Mouse (Mus musculus): ENCODE results near the gene Dmpk.

The Dmpk gene

GRCm38 (mm10) chr7:19075723-19076585 is 7.7 kb upstream of the Dmpk start, which contains the start of gene Dmwd:
Gene Dmwd, plus strand, starts transcription at chr7:19076227.
- DNase-seq (ENCODE audit: low spot score), result peak; percentile 97

- peak; percentile 63 for DNase-seq (ENCODE audit: low spot score)
Measured at GRCm38 (mm10) chr7:19076586-19076991, 7.1 kb upstream of the Dmpk start.

DNA sequence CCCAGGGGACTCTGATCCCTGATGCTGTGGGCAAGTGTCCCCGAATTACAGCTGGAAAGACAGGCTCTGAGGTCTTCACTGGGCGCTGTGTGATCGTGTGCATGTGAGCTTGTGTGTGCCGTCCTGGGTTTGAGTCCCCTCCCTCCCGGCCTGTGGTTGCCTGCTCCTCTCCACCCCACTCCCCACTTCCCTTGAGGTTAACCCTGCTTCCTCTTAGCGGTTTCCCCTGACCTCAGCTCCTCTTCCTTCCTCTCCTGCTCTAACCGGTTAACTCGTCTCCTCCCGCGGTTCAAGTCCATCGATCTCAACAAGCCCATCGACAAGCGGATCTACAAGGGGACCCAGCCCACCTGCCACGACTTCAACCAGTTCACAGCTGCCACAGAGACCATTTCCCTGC is 5.9 kb upstream of the Dmpk start:
- DNase-seq (ENCODE audit: low spot score), result no peak

- no peak for DNase-seq (ENCODE audit: low spot score)
Measured at GRCm38 (mm10) chr7:19078732-19079131, 4.9 kb upstream of the Dmpk start.

DNA sequence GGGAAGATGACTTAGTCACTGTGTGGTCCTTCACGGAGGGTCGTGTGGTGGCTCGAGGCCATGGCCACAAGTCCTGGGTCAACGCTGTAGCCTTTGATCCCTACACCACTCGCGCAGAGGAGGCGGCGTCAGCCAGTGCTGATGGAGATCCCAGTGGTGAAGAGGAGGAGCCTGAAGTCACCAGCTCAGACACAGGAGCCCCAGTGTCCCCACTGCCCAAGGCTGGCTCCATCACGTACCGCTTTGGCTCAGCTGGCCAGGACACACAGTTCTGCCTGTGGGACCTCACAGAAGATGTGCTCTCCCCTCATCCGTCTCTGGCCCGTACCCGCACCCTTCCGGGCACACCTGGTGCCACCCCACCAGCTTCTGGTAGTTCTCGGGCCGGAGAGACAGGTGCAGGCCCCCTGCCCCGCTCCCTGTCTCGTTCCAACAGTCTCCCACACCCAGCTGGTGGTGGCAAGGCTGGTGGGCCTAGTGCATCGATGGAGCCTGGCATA is 3.1 kb upstream of the Dmpk start:
- no peak for DNase-seq (ENCODE audit: low spot score)

DNA sequence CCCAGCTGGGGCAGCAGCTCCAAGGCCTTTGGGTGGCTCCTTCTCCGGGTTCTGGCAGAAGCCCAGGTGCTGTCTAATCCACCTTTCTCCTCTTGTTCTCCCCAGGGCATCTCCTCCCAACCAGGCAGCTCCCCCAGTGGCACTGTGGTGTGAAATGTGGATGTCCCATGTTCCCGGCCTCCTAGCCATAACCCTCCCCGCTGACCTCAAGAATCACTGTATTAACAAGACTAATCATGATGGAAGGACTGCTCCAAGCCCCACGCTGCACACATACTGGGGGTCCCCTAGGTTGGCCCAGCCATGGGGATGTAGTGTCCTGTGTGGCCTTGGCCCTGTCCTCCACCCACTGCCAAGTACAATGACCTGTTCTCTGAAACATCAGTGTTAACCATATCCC is 1.5 kb upstream of the Dmpk start:
- DNase-seq (ENCODE audit: low spot score), result peak; percentile 42

GRCm38 (mm10) chr7:19083096-19083495 is 553 bp upstream of the Dmpk start:
- peak; percentile 56 for DNase-seq (ENCODE audit: low spot score)

DNA sequence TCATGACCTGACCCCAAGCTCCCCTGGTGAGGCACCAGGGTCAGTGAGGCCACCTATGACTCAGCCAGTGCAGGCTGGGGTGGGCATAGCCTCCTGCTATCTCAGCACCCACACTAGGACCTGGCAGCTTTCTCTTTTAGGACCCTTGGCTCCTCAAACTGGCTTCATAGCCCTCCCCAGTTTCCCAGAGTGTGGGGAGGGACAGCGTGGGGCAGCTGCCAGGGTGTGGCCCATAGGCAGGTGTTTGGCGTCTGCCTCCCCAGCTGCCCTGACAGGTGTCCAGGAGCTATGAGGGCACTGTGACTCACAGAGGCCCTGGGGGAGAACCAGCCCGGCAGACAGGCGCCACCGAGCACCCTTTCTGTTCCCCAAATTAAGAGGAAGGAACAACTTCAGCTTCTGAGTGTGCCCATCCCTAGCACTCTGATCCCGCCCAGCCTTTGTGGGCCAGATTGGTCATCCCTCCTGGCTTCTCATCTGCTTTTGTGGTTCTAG is 675 bp downstream of the Dmpk start:
- DNase-seq (ENCODE audit: low spot score), result no peak

GRCm38 (mm10) chr7:19084921-19085473 is 1.3 kb downstream of the Dmpk start:
- DNase-seq (ENCODE audit: low spot score), result peak; percentile 59

DNA sequence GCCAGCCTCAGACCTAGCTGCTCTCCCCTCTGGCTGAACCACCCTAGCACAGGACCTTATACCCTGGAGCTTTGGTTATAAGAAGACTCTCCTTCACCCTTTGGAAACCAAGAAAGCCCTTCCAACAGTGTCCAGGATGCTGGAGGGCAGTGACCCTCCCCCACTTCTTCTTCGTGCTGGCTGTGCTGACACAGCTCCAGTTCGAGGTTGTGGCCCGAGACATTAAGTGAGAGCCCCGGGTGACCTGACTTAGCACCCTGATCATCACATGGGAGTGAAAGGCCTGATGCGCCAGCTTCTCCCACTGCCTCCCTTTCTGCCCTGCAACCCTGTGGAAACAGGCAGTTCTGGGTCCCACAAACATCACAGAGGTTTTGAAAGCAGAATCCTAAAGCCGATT is 1.8 kb downstream of the Dmpk start:
- no peak for DNase-seq (ENCODE audit: low spot score)

DNA sequence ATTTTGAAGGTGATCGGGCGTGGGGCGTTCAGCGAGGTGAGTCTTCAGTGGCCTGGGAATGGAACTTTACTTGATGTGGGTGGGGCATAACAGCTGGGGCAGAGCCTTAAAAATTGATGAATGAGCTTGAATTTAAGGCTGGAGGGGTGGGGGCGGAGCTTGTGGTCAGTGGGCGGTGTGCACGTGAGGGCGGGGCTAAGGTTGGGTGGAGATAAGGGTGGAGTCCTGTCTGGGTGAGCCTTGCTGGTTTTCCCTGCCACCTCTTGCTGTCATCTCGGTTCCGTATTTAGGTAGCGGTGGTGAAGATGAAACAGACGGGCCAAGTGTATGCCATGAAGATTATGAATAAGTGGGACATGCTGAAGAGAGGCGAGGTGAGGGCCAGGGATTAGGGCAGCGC is 2.4 kb downstream of the Dmpk start:
- peak; percentile 79 for DNase-seq (ENCODE audit: low spot score)

GRCm38 (mm10) chr7:19086760-19087159 is 3.1 kb downstream of the Dmpk start:
- no peak for DNase-seq (ENCODE audit: low spot score)

- peak; percentile 83 for DNase-seq (ENCODE audit: low spot score)
Measured at GRCm38 (mm10) chr7:19088813-19089212, 5.2 kb downstream of the Dmpk start.

DNA sequence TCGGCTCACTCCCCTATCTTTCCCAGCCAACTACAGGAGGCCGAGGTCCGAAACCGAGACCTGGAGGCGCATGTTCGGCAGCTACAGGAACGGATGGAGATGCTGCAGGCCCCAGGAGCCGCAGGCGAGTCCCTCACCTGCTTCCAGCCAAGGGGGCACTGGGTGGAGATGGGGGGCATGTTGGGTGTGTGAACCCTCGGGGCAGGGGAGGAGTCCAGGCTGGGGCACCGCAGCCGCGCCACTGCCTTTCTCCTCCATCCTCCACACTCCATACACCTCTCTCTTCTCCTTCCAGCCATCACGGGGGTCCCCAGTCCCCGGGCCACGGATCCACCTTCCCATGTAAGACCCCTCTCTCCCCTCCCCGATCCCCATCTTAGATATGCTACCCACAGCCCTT is 8.3 kb downstream of the Dmpk start:
- no peak for DNase-seq (ENCODE audit: low spot score)

GRCm38 (mm10) chr7:19092381-19093173 is 8.9 kb downstream of the Dmpk start:
- DNase-seq (ENCODE audit: low spot score), result peak; percentile 79

GRCm38 (mm10) chr7:19093174-19093521 is 9.5 kb downstream of the Dmpk start:
- DNase-seq (ENCODE audit: low spot score), result peak; percentile 93

DNA sequence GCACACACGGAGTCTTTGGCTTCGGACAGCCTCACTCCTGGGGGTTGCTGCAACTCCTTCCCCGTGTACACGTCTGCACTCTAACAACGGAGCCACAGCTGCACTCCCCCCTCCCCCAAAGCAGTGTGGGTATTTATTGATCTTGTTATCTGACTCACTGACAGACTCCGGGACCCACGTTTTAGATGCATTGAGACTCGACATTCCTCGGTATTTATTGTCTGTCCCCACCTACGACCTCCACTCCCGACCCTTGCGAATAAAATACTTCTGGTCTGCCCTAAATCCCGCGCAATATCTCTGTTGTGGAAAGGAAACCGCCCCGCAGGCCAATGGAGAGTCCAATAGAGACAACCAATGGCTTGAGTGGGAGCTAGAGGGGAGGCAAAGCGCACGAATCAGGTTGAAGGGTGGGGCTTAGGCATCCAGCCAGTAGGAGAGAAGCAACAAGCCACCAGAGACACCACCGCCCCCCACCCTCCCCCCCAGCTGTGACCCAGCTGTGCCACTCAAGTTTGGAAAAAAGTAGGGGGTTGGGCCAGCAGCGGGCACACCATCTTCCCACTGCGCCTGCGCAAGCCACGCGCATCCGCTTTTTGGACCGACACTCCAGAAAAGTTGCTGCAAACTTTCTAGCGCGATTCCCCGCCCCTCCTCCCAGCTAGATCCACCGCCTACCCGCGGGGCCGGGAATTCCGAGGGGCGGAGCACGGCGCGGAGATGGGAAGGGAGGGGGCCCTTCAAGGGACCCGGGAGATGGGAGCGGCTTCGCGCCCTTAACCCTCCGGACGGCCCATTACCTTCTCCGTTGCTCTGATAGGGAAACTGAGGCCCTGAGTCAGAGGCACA is 10.1 kb downstream of the Dmpk start:
- peak; percentile 98 for DNase-seq (ENCODE audit: low spot score)

GRCm38 (mm10) chr7:19094471-19094825 is 10.8 kb downstream of the Dmpk start, which contains the start of gene Six5:
Gene Six5, plus strand, starts transcription at chr7:19094594.
- peak; percentile 79 for DNase-seq (ENCODE audit: low spot score)

GRCm38 (mm10) chr7:19094826-19095750 is 11.4 kb downstream of the Dmpk start:
- peak; percentile 79 for DNase-seq (ENCODE audit: low spot score)

DNA sequence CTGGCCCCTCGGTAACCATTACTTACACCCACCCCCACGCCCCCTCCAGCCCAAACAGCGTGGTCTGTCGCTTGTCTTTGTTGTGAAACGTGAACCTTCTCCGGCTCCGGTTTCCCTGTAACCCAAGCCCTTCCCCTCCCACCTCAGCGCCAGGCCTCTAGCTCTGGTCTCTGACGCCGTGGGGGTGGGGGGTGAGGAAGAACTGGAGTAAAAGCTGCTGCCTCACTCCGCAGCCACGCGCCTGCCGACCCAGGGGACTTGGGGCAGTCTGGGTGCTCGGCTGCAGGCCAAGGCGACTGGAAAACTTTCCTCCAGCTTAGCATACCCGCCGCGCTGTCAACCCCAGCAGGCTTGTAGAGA is 12.1 kb downstream of the Dmpk start:
- peak; percentile 83 for DNase-seq (ENCODE audit: low spot score)
